11 mouse cellular contexts compared by ENCODE assay signal in genomic region chr2:32079191-32079725, GRCm38 (mm10). TPM values are rescaled to one million over a fixed set of nuclear protein-coding genes. Genes with fewer than 3 reads are reported as not detected.
DNase-seq lines count a peak whose midpoint lies in the region; ATAC-seq and TF ChIP-seq lines count a peak whose summit lies in the region.
"Had no signal": no experiment of that assay in that cellular context is flagged by ENCODE, and none has a peak within 500 bp of the region (broad histone marks: within the 10 kb centered on the region; RNA-seq: fewer than 3 reads in every experiment).

No protein-coding gene starts in this region.

- H3K4me1 ChIP-seq in kidney, embryonic 14.5 days (ENCODE audit: control insufficient read depth, insufficient read depth, low read length) = peaks cover 10% of the 10 kb centered on the region; the same call in 1 of the 2 replicates
- peaks cover 12 to 26% of the 10 kb centered on the region in 2 experiments for H3K4me1 ChIP-seq in ES-E14 (ENCODE audit: control insufficient read depth in 2 of 2, insufficient read depth in 2 of 2, low read length in 2 of 2, poor library complexity in 1 of 2)
- peaks cover 40% of the 10 kb centered on the region for H3K4me1 ChIP-seq in liver, embryonic 16.5 days (ENCODE audit: control insufficient read depth, low read depth, low read length)
- peaks cover 16% of the 10 kb centered on the region for H3K4me1 ChIP-seq in midbrain, embryonic 15.5 days

- TF ChIP-seq CTCF in left cerebral cortex, adult 2 months (IDR thresholded peaks at IDR 0.05) = no peak

- peak overlapping the region; percentile 24; the same call in 1 of the 2 replicates for H3K27ac ChIP-seq in kidney, embryonic 14.5 days (ENCODE audit: low read depth, low read length)
- no peak overlapping the region for H3K27ac ChIP-seq in ES-E14 (ENCODE audit: insufficient read depth, low read depth, low read length, poor library complexity, severe bottlenecking)
- H3K27ac ChIP-seq in liver, embryonic 16.5 days (ENCODE audit: low read length) = no peak overlapping the region
- no peak overlapping the region for H3K27ac ChIP-seq in left cerebral cortex, adult 2 months
- no peak overlapping the region for H3K27ac ChIP-seq in midbrain, embryonic 15.5 days
- H3K27ac ChIP-seq: hindbrain, embryonic 13.5 days had no signal

- 85% methylated on average over 14 of the region's 14 CpGs for WGBS in kidney, embryonic 14.5 days
- WGBS in liver, embryonic 16.5 days (ENCODE audit: insufficient replicate concordance) = 84% methylated on average over 14 of the region's 14 CpGs
- WGBS in midbrain, embryonic 15.5 days = 93% methylated on average over 14 of the region's 14 CpGs

- H3K9me3 ChIP-seq in kidney, embryonic 14.5 days (ENCODE audit: control insufficient read depth, low read length) = no peaks in the 10 kb centered on the region
- H3K9me3 ChIP-seq in ES-E14 (ENCODE audit: control insufficient read depth, insufficient read depth, low read depth, low read length) = no peaks in the 10 kb centered on the region
- no peaks in the 10 kb centered on the region for H3K9me3 ChIP-seq in liver, embryonic 16.5 days (replicated peaks; ENCODE audit: control insufficient read depth, low read length)
- H3K9me3 ChIP-seq in midbrain, embryonic 15.5 days = no peaks in the 10 kb centered on the region
- H3K9me3 ChIP-seq: hindbrain, embryonic 13.5 days; limb, embryonic 12.5 days had no signal

- intact Hi-C loops in left cerebral cortex, adult 2 months (cut with DNase I) = no loop called here

- no peak overlapping the region for H3K4me2 ChIP-seq in kidney, embryonic 14.5 days (replicated peaks; ENCODE audit: low read depth, low read length)
- peak overlapping the region; percentile 100 for H3K4me2 ChIP-seq in liver, embryonic 16.5 days (ENCODE audit: low read depth, low read length)
- H3K4me2 ChIP-seq in midbrain, embryonic 15.5 days = no peak overlapping the region
- H3K4me2 ChIP-seq: hindbrain, embryonic 13.5 days; limb, embryonic 12.5 days had no signal

- no peak for DNase-seq in kidney, adult 9 months
- DNase-seq in ES-E14 (ENCODE audit: low read depth, low spot score) = no peak
- DNase-seq in adrenal gland, postnatal 36 days = peak; percentile 46 to 83
- no peak for DNase-seq in left cerebral cortex, adult 2 months (ENCODE audit: extremely low spot score in 1 of 2, low spot score in 2 of 2)
- no peak for DNase-seq in right cerebral cortex, adult 18-20 months
- DNase-seq: cerebellum, adult 11-12 months had no signal

- H3K36me3 ChIP-seq in kidney, embryonic 14.5 days (ENCODE audit: control insufficient read depth, insufficient read depth, low read length) = no peaks in the 10 kb centered on the region
- no peaks in the 10 kb centered on the region for H3K36me3 ChIP-seq in ES-E14 (ENCODE audit: control insufficient read depth, insufficient read depth, low read length, poor library complexity, severe bottlenecking)
- H3K36me3 ChIP-seq in liver, embryonic 16.5 days (ENCODE audit: control insufficient read depth, insufficient read depth) = no peaks in the 10 kb centered on the region
- no peaks in the 10 kb centered on the region for H3K36me3 ChIP-seq in midbrain, embryonic 15.5 days (replicated peaks)
- H3K36me3 ChIP-seq: hindbrain, embryonic 13.5 days; limb, embryonic 12.5 days had no signal

- ATAC-seq in kidney, embryonic 14.5 days (ENCODE audit: low FRiP score, low TSS enrichment) = no peak
- ATAC-seq in liver, embryonic 16.5 days (ENCODE audit: low read depth) = no peak
- no peak for ATAC-seq in midbrain, embryonic 15.5 days (replicated peaks)

- H3K4me3 ChIP-seq in kidney, embryonic 14.5 days (ENCODE audit: low read length) = no peak overlapping the region
- H3K4me3 ChIP-seq in ES-E14 (ENCODE audit: insufficient read depth in 1 of 2, low read depth in 1 of 2, low read length in 2 of 2, poor library complexity in 1 of 2, severe bottlenecking in 1 of 2) = 0 out of 4 replicates have a peak overlapping the region, but pooled peaks of 1 of the 2 experiments have one; percentile 7
- H3K4me3 ChIP-seq in liver, embryonic 16.5 days (ENCODE audit: low read depth, low read length) = peak overlapping the region; percentile 13; the same call in 1 of the 2 replicates
- no peak overlapping the region for H3K4me3 ChIP-seq in left cerebral cortex, adult 2 months
- no peak overlapping the region for H3K4me3 ChIP-seq in midbrain, embryonic 15.5 days
- H3K4me3 ChIP-seq: hindbrain, embryonic 13.5 days; limb, embryonic 12.5 days had no signal

- in situ Hi-C loops in ES-E14 (cut with MboI; ENCODE audit: low sequenced_read_pairs in 2 of 2, unreplicated experiment in 2 of 2) = no loop called here

- H3K9ac ChIP-seq in kidney, embryonic 14.5 days (ENCODE audit: low read depth, low read length) = no peak overlapping the region
- peak overlapping the region; percentile 0; the same call in 1 of the 2 replicates for H3K9ac ChIP-seq in ES-E14 (ENCODE audit: insufficient read depth, low read depth, low read length, poor library complexity, severe bottlenecking)
- 0 out of 2 replicates have a peak overlapping the region, but pooled peaks have one; percentile 0 for H3K9ac ChIP-seq in liver, embryonic 16.5 days (ENCODE audit: low read depth, low read length)
- H3K9ac ChIP-seq in midbrain, embryonic 15.5 days = no peak overlapping the region
- H3K9ac ChIP-seq: hindbrain, embryonic 13.5 days; limb, embryonic 12.5 days had no signal

- H3K27me3 ChIP-seq in kidney, embryonic 14.5 days (ENCODE audit: control insufficient read depth, insufficient read depth, low read length) = peaks cover 29% of the 10 kb centered on the region
- no peaks in the 10 kb centered on the region for H3K27me3 ChIP-seq in liver, embryonic 16.5 days (ENCODE audit: control insufficient read depth, insufficient read depth, low read depth, low read length)
- peaks cover 27% of the 10 kb centered on the region for H3K27me3 ChIP-seq in midbrain, embryonic 15.5 days (replicated peaks)

TF ChIP-seq in ES-E14, 5 proteins besides CTCF, POLR2A, EP300 and RAD21:
- TF ChIP-seq HCFC1 (IDR thresholded peaks at IDR 0.05; ENCODE audit: borderline replicate concordance, insufficient read depth, low read length) (no peak), MAFK (IDR thresholded peaks at IDR 0.05; ENCODE audit: insufficient read depth, low read depth, low read length) (no peak), ZNF384 (IDR thresholded peaks at IDR 0.05; ENCODE audit: low read depth, low read length) (no peak), CHD2 (IDR thresholded peaks at IDR 0.05; ENCODE audit: low read depth, low read length) (no peak), ZC3H11A (IDR thresholded peaks at IDR 0.05; ENCODE audit: borderline replicate concordance, low read depth, low read length) (no peak)

RNA-seq across cellular contexts. Expression of gene Fam78a, which starts 5.4 kb away (rescaled TPM):
- polyA plus RNA-seq in kidney, embryonic 14.5 days (2014; fragmentation: Nextera tagmentation; extraction: Ambion mirVana) = 1.2 and 1.7 TPM in 2 replicates
- 4.1 and 4.8 TPM in 2 replicates for total RNA-seq in ES-E14 (2012; rRNA removed)
- 1 to 10 TPM in 1 of 2 experiments, under 1 TPM in 1; 0.89 to 4.2 TPM for total RNA-seq in adrenal gland, postnatal 36 days (2021)
- polyA plus RNA-seq in liver, embryonic 16.5 days (2015; fragmentation: Nextera tagmentation; extraction: Ambion mirVana) = 6.5 and 7.0 TPM in 2 replicates
- 1 to 10 TPM; 9.0 to 9.7 TPM for total RNA-seq in left cerebral cortex, adult 2 months (2021)
- polyA plus RNA-seq in midbrain, embryonic 15.5 days (2015; fragmentation: Nextera tagmentation; extraction: Ambion mirVana) = 0.65 and 0.80 TPM in 2 replicates

RNA-seq across cellular contexts. Expression of gene Plpp7, which starts 16.1 kb away (rescaled TPM):
- 4.0 and 5.5 TPM in 2 replicates for polyA plus RNA-seq in kidney, embryonic 14.5 days (2014; fragmentation: Nextera tagmentation; extraction: Ambion mirVana)
- total RNA-seq in ES-E14 (2012; rRNA removed) = 1.4 and 4.3 TPM in 2 replicates
- 1 to 10 TPM; 3.5 to 5.3 TPM for total RNA-seq in adrenal gland, postnatal 36 days (2021)
- 1.4 and 2.1 TPM in 2 replicates for polyA plus RNA-seq in liver, embryonic 16.5 days (2015; fragmentation: Nextera tagmentation; extraction: Ambion mirVana)
- total RNA-seq in left cerebral cortex, adult 2 months (2021) = 10 to 100 TPM; 26.8 to 29.3 TPM
- 25.7 and 26.7 TPM in 2 replicates for polyA plus RNA-seq in midbrain, embryonic 15.5 days (2015; fragmentation: Nextera tagmentation; extraction: Ambion mirVana)

Comparison
In these comparisons a context has a peak if more than half of its experiments do, and no peak if none do; other contexts are left out.
1. H3K9ac ChIP-seq: peak in ES-E14 (single experiment) and liver, embryonic 16.5 days (single experiment); none in kidney, embryonic 14.5 days (single experiment) and midbrain, embryonic 15.5 days (single experiment).
2. DNase-seq: peak in adrenal gland, postnatal 36 days (2 of 2); none in kidney, adult 9 months (single experiment), ES-E14 (single experiment), left cerebral cortex, adult 2 months (0 of 2) and right cerebral cortex, adult 18-20 months (single experiment).